Mouse (Mus musculus) thymus, postnatal 25 days (tissue): Measurements from ENCODE around the gene Clec16a.

Experiments used
- DNase-seq: peaks from one replicate; pipeline ENCODE4 v3.0.0; 2022

The Clec16a gene

DNA sequence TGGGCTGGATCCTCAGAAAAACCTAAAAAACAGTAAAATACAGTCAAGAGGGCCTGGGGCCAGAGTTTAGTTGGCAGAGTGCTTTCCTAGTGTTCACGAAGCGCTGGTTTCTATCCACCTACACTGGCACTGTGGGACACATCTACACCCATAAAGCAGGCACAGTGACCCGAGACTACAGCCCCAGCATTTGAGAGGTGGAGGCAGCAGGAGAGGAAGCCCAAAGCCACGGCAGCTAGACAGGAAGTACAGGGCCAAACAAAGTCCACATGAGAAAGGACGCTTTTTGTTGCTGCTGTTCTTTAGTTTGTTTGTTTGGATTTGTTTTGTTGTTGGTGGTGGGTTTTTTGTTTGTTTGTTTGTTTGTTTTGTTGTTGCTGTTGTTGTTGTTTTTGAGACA, 8.8 kb upstream of the Clec16a start:
- DNase-seq, result peak; percentile 20

DNA sequence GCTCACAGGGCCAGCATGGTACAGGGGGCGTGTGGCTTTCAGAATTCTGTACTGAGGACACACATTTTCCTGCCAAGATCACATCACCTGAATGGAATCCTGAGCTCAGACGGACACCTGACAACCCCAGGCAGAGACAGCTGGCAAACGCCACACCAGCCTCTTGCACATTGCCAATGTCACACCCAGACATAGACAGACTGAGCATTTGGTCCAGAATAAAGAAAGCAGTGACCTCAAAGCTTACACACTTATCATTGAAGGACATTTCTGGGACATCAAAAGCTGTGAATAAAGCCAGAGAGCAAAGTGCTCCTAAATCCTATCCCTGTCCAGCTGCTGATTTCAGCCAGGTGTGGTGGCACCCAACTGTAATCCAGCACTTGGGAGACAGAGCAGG, 8.2 kb upstream of the Clec16a start:
- no peak for DNase-seq

DNA sequence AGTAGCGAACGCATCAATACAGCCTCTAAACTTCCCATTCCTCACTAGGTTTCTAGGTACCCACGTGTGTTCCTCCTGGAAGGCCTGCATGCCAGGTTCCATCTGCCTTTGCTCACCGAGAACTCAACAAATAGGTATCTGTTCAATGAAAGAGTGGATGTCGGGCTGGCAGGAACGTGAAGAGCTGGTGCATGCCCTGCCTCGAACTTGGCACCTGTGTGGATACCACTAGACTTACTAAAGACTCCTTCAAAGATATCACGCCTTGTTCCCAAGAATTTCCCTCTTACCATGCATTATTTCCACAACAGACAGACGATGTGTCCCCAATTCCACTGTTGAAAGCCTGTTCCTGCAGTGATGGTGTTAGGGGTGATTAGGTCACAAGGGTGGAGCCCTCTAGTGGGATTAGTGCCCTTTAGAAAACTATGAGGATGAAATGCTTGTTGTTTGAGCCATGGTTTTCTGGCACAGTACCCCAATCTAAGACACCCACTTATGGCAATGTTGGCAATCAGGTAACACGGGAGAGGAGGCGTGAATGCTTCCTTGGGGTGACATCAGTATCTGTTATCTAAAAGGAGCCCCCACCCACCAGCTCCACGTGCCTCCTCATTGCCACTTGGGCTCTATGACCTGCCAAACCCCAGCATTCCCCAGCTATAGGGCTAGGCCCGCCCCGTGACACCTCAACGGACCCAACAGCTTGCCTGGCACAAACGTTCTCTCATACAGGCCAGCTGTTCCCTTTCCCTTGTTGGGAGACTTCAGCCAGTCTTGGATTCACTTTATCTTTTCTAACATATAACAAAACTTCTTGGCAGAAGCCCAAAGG, 4.2 kb upstream of the Clec16a start:
- no peak for DNase-seq

DNA sequence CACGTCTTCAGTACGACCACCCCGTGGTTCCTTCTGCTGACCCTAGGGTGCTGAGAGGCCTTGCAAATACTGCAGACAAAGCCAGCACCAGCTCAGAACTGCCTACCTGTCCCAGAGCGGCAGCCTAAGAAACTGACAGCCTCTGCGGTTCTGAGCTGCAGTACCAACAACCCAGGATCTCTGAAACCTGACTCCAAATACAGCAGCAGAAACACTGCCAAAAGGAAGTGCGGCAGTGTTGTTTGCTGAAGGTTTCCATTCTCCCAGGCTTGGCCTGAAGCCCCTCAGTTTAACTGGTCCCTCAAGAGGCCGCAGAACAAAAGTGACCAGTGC, 3.6 kb upstream of the Clec16a start:
- no peak for DNase-seq

- no peak for DNase-seq
These were observed 2.9 kb upstream of the Clec16a start for GRCm38 (mm10) chr16:10542266-10542665.

- peak; percentile 94 for DNase-seq
These were observed 2.3 kb upstream of the Clec16a start, which contains the start of gene Dexi for GRCm38 (mm10) chr16:10542698-10543365. Gene Dexi (minus strand): TSS chr16:10543054.

DNA sequence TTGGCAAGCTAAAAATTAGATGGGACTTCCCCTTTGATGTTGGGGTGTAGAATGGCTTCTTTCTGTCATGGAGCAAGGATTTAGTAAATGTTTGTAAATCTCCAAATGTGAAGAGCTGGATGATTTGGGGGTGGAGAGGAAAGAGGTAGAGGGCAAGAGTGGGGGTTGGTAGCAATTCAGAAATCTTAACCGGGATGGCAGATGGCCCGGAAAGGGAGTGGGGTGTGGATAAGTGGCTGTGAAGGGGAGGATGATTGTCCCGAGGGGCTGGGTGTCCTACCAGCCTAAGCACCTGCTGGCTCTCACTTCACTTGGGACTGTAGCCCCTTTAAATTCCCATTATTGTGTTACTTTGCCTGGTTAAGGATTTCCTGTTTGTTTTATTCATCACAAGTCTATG, 1.7 kb downstream of the Clec16a start:
- DNase-seq, result no peak

DNA sequence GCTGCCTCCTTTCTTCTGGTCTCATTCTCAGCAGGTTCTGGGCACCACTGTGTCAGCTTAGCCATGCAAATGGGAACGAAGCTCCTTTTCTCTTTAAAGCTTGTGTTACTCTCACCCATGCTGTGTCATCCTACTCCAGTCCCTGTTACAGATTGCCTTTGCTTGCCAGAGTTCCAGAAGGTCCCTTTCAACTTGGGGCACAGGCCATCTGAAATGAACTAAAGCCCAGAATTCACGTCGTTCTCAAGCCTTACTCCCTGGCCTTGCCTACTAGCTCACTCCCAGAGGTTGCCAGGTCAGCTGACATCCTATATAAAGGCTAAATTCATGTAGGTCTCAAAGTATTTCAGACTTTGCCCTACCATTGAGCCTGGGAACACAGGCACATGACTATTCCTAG, 3.8 kb downstream of the Clec16a start:
- DNase-seq, result no peak

DNA sequence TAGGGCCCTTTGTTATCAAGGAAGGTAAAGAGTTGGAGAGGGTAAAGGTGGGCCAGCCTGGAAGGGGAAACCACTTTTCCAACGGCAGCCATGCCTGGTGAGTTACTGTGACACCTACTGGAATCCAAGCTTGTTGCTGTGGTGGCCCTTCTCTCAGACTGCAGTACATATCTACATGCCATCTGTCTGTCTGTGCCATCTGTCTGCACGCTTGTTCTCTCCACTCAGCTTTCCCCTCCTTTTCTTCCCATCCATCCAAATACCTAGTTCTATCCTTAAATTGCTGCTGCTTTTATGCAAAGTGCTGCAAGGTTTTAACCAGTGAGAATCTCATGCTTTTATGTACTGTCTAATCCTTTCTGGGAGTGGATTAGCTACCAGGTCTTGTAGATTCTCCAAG, 4.5 kb downstream of the Clec16a start:
- DNase-seq, result no peak

- no peak for DNase-seq
These were observed 6.5 kb downstream of the Clec16a start for GRCm38 (mm10) chr16:10551592-10551991.

DNA sequence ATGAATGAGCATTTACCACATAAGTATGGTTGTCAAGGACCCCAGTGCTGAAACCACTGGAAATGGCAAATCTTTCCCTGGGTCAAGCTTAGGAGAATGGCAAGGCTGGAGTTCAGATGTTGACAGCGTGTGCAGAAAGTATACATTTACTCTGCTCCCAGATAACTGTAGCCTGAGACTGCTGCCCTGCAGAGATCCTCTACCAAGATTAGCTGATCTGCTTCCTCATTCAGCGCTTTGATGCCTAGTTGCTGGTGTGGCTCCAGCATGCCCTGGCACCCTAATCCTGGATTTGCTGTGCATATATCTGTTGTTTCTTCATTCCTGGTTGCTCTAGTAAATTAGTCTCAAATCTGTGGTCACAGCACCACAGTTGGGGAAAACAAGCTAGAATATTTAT, 8.7 kb downstream of the Clec16a start:
- no peak for DNase-seq

GRCm38 (mm10) chr16:10559991-10560390, 14.9 kb downstream of the Clec16a start:
- no peak for DNase-seq

- peak; percentile 79 for DNase-seq
These were observed 20.2 kb downstream of the Clec16a start for GRCm38 (mm10) chr16:10565278-10565885.

DNA sequence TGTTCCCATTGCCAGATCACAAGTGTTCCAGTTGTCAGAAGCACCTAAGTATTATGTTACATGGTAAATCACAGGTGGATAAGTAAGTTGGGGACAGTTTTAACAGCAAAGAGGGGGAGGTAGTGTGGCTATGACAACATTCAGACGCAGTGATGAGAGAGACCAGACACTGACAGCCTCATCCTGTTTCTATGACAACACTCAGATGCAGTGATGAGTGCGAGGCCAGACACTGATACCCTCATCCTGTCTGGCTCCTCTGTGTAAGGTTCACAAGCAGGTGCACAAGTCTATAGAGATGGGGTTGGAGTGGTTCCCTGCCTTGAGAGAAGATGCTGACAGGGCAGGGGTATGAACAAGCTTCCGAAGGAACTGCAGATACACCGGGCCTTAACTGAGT, 22.0 kb downstream of the Clec16a start:
- DNase-seq, result no peak

- DNase-seq, result no peak
These were observed 24.8 kb downstream of the Clec16a start for GRCm38 (mm10) chr16:10569809-10570395.

GRCm38 (mm10) chr16:10570708-10571107, 25.6 kb downstream of the Clec16a start:
- DNase-seq, result peak; percentile 78

DNA sequence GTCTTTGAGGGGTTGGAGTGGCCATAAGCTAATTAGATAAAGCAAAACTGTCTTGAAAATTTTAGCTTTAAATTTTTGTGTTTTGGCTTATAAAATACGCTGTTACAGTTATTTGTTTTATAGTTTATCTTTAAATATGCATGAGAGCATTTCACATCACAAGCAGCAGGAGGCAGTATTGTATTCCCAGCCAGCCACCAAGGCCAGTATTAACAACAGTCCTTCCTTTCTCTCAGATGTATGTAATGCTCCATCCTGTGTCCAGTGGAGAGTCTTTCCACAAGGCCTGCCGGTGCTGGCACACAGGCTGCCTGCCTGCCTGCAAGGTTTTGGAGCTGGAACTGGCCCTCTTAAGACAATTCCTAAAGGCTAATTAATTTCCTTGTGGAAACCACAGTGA, 26.7 kb downstream of the Clec16a start:
- DNase-seq, result no peak

DNA sequence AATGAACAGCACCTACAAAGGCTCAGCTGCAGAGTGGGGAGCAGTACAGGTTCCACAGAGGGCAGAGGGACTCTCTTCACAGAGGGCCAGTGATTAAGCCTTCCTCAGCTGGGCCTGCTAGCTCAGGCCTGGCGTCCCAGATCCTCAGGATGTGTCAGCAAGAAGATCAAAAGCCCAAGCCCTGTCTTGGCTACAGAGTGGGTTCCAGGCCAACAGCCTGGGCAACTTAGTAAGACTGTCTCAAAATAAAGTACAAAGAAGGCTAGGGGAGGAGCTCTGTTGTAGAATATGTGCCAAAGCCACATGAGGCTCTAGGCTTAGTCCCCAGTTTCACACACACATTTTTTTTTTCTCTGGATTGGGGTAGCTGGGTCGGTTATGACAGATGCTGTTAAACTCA, 29.8 kb downstream of the Clec16a start:
- DNase-seq, result no peak

DNA sequence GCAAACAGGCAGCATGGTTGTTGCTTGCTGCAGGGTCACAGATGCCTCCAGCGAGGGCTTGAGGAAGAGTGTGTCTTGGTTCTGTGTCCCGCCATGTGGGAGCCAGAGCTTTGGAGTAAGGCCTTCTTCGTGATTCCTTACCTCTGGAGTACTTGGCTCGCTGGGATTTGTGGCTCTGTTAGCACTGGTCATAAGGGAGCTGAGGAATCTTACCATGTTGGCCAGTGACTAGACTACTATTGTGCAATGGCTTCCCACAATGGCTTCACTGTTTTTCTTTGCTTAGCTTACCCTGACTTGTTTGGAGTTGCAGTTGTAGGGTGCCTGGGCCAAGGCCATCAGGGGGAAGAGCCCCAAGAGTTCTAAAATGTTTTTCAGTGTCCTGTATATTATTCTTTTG, 30.8 kb downstream of the Clec16a start:
- no peak for DNase-seq

GRCm38 (mm10) chr16:10577548-10577947, 32.4 kb downstream of the Clec16a start:
- DNase-seq, result no peak

GRCm38 (mm10) chr16:10578376-10578775, 33.2 kb downstream of the Clec16a start:
- DNase-seq, result no peak

DNA sequence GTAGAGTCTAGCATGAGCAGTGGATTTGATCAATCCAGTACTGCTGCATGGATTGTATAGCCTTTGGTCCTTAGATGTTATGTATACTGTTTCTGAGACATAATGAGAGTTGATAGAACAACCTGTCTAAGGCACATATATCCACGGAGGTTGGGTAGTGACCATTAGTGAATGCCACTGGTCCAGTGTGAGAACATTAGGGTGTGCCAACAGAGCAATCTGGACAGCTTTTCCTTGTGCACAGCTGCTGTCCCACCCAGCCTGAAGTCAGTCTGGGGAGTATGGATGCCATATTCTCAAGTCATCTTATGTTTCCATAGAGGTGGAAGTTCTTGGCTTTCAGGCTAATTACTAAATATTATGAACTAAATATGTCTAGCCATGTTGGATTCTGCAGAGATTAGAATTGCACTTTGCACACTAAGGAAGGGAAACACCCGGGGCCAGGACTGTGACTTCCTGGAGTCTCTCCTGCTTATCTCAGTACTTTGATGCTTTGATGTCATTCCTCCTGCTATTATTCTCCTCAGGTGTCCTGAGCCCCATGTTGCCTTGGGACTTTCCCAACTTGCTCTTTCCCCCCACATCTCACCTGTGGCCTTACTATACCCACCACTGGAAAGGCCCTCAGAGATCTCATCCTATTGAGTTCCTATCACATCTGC, 36.2 kb downstream of the Clec16a start:
- no peak for DNase-seq

- peak; percentile 50 for DNase-seq
These were observed 40.0 kb downstream of the Clec16a start for GRCm38 (mm10) chr16:10585165-10585564.
